Mouse (Mus musculus) forebrain, embryonic 14.5 days (tissue): ENCODE results near the gene Olfr309. TPM values are rescaled to one million over a fixed set of nuclear protein-coding genes. Genes with fewer than 3 reads are reported as not detected.
"Not testable (repeated sequence)": the region's sequence is repeated elsewhere in the genome, so short reads cannot be mapped to it uniquely, and the experiment has no call there.

Source experiments
- ATAC-seq: fragments of 200-750 bp; cut with Nextera tagmentation; 2 replicates; pipeline ENCODE4 v1.8.0; 2017; ENCODE audit warnings: mild to moderate bottlenecking, moderate library complexity
- DNase-seq: peaks from one replicate; pipeline ENCODE4 v3.0.0-alpha.2; 2015; ENCODE audit warnings: low spot score
- H3K27ac ChIP-seq: fragments of 300-500 bp; sonication (generic); 2 replicates; pipeline ENCODE4 v1.5.1; 2014; ENCODE audit warnings: low read depth, mild to moderate bottlenecking, control low read depth, low read length, moderate library complexity
- H3K27me3 ChIP-seq: fragments of 300-500 bp; sonication (generic); replicated peaks from 2 replicates; pipeline ENCODE4 v1.6.1; 2014; ENCODE audit warnings: low read length, control low read depth, mixed read lengths; ENCODE audit not compliant: control insufficient read depth, insufficient read depth
- H3K36me3 ChIP-seq: fragments of 300-500 bp; sonication (generic); 2 replicates; pipeline ENCODE4 v1.6.1; 2014; ENCODE audit warnings: low read length, control low read depth; ENCODE audit not compliant: control insufficient read depth, insufficient read depth
- H3K4me1 ChIP-seq: fragments of 300-500 bp; sonication (generic); 2 replicates; pipeline ENCODE4 v1.6.1; 2014; ENCODE audit warnings: antibody characterized with exemption, low read length, control low read depth; ENCODE audit not compliant: control insufficient read depth, insufficient read depth
- H3K4me2 ChIP-seq: fragments of 300-500 bp; sonication (generic); 2 replicates; pipeline ENCODE4 v1.6.1; 2014; ENCODE audit warnings: mild to moderate bottlenecking, control low read depth, low read length
- H3K4me3 ChIP-seq: fragments of 300-500 bp; sonication (generic); 2 replicates; pipeline ENCODE4 v1.5.1; 2014; ENCODE audit warnings: low read depth, low read length, control low read depth
- H3K9ac ChIP-seq: fragments of 300-500 bp; sonication (generic); 2 replicates; pipeline ENCODE4 v1.6.1; 2014; ENCODE audit warnings: mild to moderate bottlenecking, low read length, control low read depth, moderate library complexity
- H3K9me3 ChIP-seq: fragments of 300-500 bp; sonication (generic); replicated peaks from 2 replicates; pipeline ENCODE4 v1.6.1; 2016; ENCODE audit warnings: low read length, control low read depth, mixed read lengths; ENCODE audit not compliant: control insufficient read depth
- WGBS: fragments of 180-500 bp; shearing (Covaris S2); extraction: QIAGEN DNeasy Blood & Tissue Kit; methylation state at CpG from one replicate; pipeline ENCODE4 v1.1.7; 2014; 5-methylcytosine and 5-hydroxymethylcytosine counted together
- polyA plus RNA-seq: library from polyadenylated mRNA; unstranded; fragments of >200 nt; fragmentation: Nextera tagmentation; extraction: Ambion mirVana; gene quantifications from 2 replicates; pipeline ENCODE4 v1.2.1, GENCODE M21; 2014

Olfr309 gene
- not detected in 2 replicates for polyA plus RNA-seq

GRCm38 (mm10) chr7:86313608-86314007 lies at the start of gene Olfr309:
Olfr309 (minus strand) TSS chr7:86313708.
- Histone ChIP-seq H3K9me3 (no peaks in the 10 kb centered on the region), H3K27ac (no peak within 1 kb of the TSS), H3K27me3 (no peaks in the 10 kb centered on the region), H3K9ac (no peak within 1 kb of the TSS), H3K4me3 (no peak within 1 kb of the TSS), H3K4me1 (no peaks in the 10 kb centered on the region), H3K36me3 (no peaks in the 10 kb centered on the region), H3K4me2 (no peak within 1 kb of the TSS)
- WGBS: 67% methylated on average over 2 of the region's 2 CpGs
- ATAC-seq (no peak), DNase-seq (no peak)

- not testable (repeated sequence) for ATAC-seq, H3K4me1 ChIP-seq, H3K4me3 ChIP-seq
These were observed 32.8 kb upstream of the Olfr309 start for GRCm38 (mm10) chr7:86346296-86346695.

GRCm38 (mm10) chr7:86344253-86344652 lies 30.7 kb upstream of the Olfr309 start:
- WGBS: 48% methylated on average over 3 of the region's 3 CpGs
- Histone ChIP-seq H3K4me2 (no peak overlapping the region), H3K27ac (no peak overlapping the region), H3K9ac (no peak overlapping the region), H3K27me3 (no peaks in the 10 kb centered on the region), H3K9me3 (no peaks in the 10 kb centered on the region), H3K4me1 (no peaks in the 10 kb centered on the region), H3K36me3 (no peaks in the 10 kb centered on the region), H3K4me3 (no peak overlapping the region)
- no peak for DNase-seq
- no peak for ATAC-seq

More at GRCm38 (mm10) chr7:86346296-86346695, 32.8 kb upstream of the Olfr309 start:
- 93% methylated on average over 9 of the region's 9 CpGs for WGBS
- H3K27ac ChIP-seq, H3K4me2 ChIP-seq, DNase-seq, H3K9me3 ChIP-seq, H3K36me3 ChIP-seq, H3K27me3 ChIP-seq, H3K9ac ChIP-seq: not testable (repeated sequence)

GRCm38 (mm10) chr7:86342881-86343565 lies 29.5 kb upstream of the Olfr309 start:
- Histone ChIP-seq H3K36me3 (no peaks in the 10 kb centered on the region), H3K4me1 (no peaks in the 10 kb centered on the region), H3K4me2 (no peak overlapping the region), H3K27me3 (no peaks in the 10 kb centered on the region), H3K9ac (no peak overlapping the region), H3K27ac (no peak overlapping the region), H3K9me3 (no peaks in the 10 kb centered on the region), H3K4me3 (no peak overlapping the region)
- DNase-seq: no peak
- 79% methylated on average over 14 of the region's 14 CpGs for WGBS
- ATAC-seq: no peak

- ATAC-seq (no peak), DNase-seq (no peak)
- Histone ChIP-seq H3K9ac (no peak within 1 kb of the TSS), H3K36me3 (no peaks in the 10 kb centered on the region), H3K4me1 (no peaks in the 10 kb centered on the region), H3K9me3 (no peaks in the 10 kb centered on the region), H3K4me3 (no peak within 1 kb of the TSS), H3K27me3 (no peaks in the 10 kb centered on the region), H3K4me2 (no peak within 1 kb of the TSS), H3K27ac (no peak within 1 kb of the TSS)
- WGBS: 84% methylated on average over 1 of the region's 1 CpGs
These were observed 24.0 kb upstream of the Olfr309 start, which contains the start of gene Olfr307 for GRCm38 (mm10) chr7:86337486-86337885. Olfr307 (minus strand) TSS chr7:86337586.

- DNase-seq (no peak), ATAC-seq (no peak)
- Histone ChIP-seq H3K27ac (no peak within 1 kb of the TSS), H3K9ac (no peak within 1 kb of the TSS), H3K9me3 (no peaks in the 10 kb centered on the region), H3K27me3 (no peaks in the 10 kb centered on the region), H3K36me3 (no peaks in the 10 kb centered on the region), H3K4me3 (no peak within 1 kb of the TSS), H3K4me1 (no peaks in the 10 kb centered on the region), H3K4me2 (no peak within 1 kb of the TSS)
These were observed 12.0 kb upstream of the Olfr309 start, which contains the start of gene Olfr308 for GRCm38 (mm10) chr7:86325530-86325929. Olfr308 (minus strand) TSS chr7:86325630.

- Histone ChIP-seq H3K36me3 (no peaks in the 10 kb centered on the region), H3K4me1 (no peaks in the 10 kb centered on the region), H3K4me3 (no peak overlapping the region), H3K4me2 (no peak overlapping the region), H3K27me3 (no peaks in the 10 kb centered on the region), H3K27ac (no peak overlapping the region), H3K9me3 (no peaks in the 10 kb centered on the region), H3K9ac (no peak overlapping the region)
- WGBS: 93% methylated on average over 2 of the region's 2 CpGs
- no peak for DNase-seq
- no peak for ATAC-seq
These were observed 7.8 kb upstream of the Olfr309 start for GRCm38 (mm10) chr7:86321323-86321722.

GRCm38 (mm10) chr7:86277072-86277471 lies 36.4 kb downstream of the Olfr309 start, which contains the start of gene Olfr310:
Olfr310 (minus strand) TSS chr7:86277172.
- Histone ChIP-seq H3K4me3 (no peak within 1 kb of the TSS), H3K4me2 (no peak within 1 kb of the TSS), H3K36me3 (no peaks in the 10 kb centered on the region), H3K27me3 (no peaks in the 10 kb centered on the region), H3K9ac (no peak within 1 kb of the TSS), H3K27ac (no peak within 1 kb of the TSS), H3K4me1 (no peaks in the 10 kb centered on the region), H3K9me3 (no peaks in the 10 kb centered on the region)
- WGBS: 83% methylated on average over 1 of the region's 1 CpGs
- ATAC-seq: no peak
- DNase-seq: no peak
